Mouse (Mus musculus): ENCODE measurements around the gene Dhrs7c.

GRCm38 (mm10) chr11:67797931-67798330 lies at the start of gene Dhrs7c:
- TF ChIP-seq POLR2A (IDR thresholded peaks at IDR 0.05; ENCODE audit: low read depth, low read length) (no peak), EP300 (IDR thresholded peaks at IDR 0.05; ENCODE audit: low read length) (no peak), CTCF (conservative IDR thresholded peaks at IDR 0.05 in 1 of 2, IDR thresholded peaks at IDR 0.05 in 1 of 2; ENCODE audit: low read depth in 2 of 2, low read length in 2 of 2) (no peak), ELF1 (IDR thresholded peaks at IDR 0.05; ENCODE audit: low read depth, low read length) (no peak), RAD21 (IDR thresholded peaks at IDR 0.05; ENCODE audit: low read depth, low read length) (no peak), SIN3A (IDR thresholded peaks at IDR 0.05; ENCODE audit: low read length) (no peak), ETS1 (conservative IDR thresholded peaks at IDR 0.05; ENCODE audit: low read depth, low read length) (no peak), KAT2A (IDR thresholded peaks at IDR 0.05; ENCODE audit: insufficient replicate concordance, low read length) (no peak), USF1 (IDR thresholded peaks at IDR 0.05; ENCODE audit: low read depth, low read length) (no peak), NELFE (IDR thresholded peaks at IDR 0.05; ENCODE audit: low read depth, low read length) (no peak), MAX (IDR thresholded peaks at IDR 0.05; ENCODE audit: low read length) (no peak), E2F4 (IDR thresholded peaks at IDR 0.05; ENCODE audit: insufficient replicate concordance, low read depth, low read length) (no peak), MEF2A (IDR thresholded peaks at IDR 0.05; ENCODE audit: borderline replicate concordance, low read depth, low read length) (no peak), ZNF384 (IDR thresholded peaks at IDR 0.05; ENCODE audit: low read depth, low read length) (no peak)
